Mouse (Mus musculus) left cerebral cortex, adult 8-10 months (tissue): ENCODE results near the gene Capzb. TPM values are rescaled to one million over a fixed set of nuclear protein-coding genes. Genes with fewer than 3 reads are reported as not detected.

Source experiments
- DNase-seq, 2 experiments: peaks; one replicate each; pipeline ENCODE4 v3.0.0; 2022; ENCODE audit warnings: low spot score in 2 of 2
- total RNA-seq, 4 experiments: library from RNA; stranded (reverse); gene quantifications; 2 replicates each; pipeline ENCODE4 v1.2.4; 2022

Capzb gene
- total RNA-seq, 4 experiments from 2014 or later: 310 to 345 (median 321) TPM

- no peak for DNase-seq
These were observed 73.2 kb downstream of the Capzb start for GRCm38 (mm10) chr4:139265783-139266499.

- no peak for DNase-seq
These were observed 73.8 kb downstream of the Capzb start for GRCm38 (mm10) chr4:139266500-139266865.

GRCm38 (mm10) chr4:139267335-139267734 lies 74.6 kb downstream of the Capzb start:
- DNase-seq: no peak

- no peak for DNase-seq
These were observed 75.5 kb downstream of the Capzb start for GRCm38 (mm10) chr4:139268242-139268641.

GRCm38 (mm10) chr4:139270168-139270567 lies 77.5 kb downstream of the Capzb start:
- DNase-seq: no peak

GRCm38 (mm10) chr4:139271562-139271961 lies 78.9 kb downstream of the Capzb start:
- no peak for DNase-seq

GRCm38 (mm10) chr4:139272951-139273680 lies 80.4 kb downstream of the Capzb start:
- DNase-seq: no peak

- DNase-seq: no peak
These were observed 81.9 kb downstream of the Capzb start for GRCm38 (mm10) chr4:139274573-139274972.

- no peak for DNase-seq
These were observed 83.7 kb downstream of the Capzb start for GRCm38 (mm10) chr4:139276411-139276810.

- DNase-seq: no peak
These were observed 87.8 kb downstream of the Capzb start for GRCm38 (mm10) chr4:139280530-139280929.

- no peak for DNase-seq
These were observed 89.2 kb downstream of the Capzb start for GRCm38 (mm10) chr4:139281791-139282345.

GRCm38 (mm10) chr4:139282955-139283417 lies 90.3 kb downstream of the Capzb start:
- no peak for DNase-seq

- DNase-seq: no peak
These were observed 92.2 kb downstream of the Capzb start for GRCm38 (mm10) chr4:139284877-139285276.

- DNase-seq: no peak
These were observed 93.5 kb downstream of the Capzb start for GRCm38 (mm10) chr4:139286234-139286633.

- DNase-seq: peak; percentile 79 to 91
These were observed 94.6 kb downstream of the Capzb start for GRCm38 (mm10) chr4:139287122-139287863.

- DNase-seq: peak in 1 of 2 experiments; percentile 55
These were observed 96.3 kb downstream of the Capzb start for GRCm38 (mm10) chr4:139289017-139289416.

- no peak for DNase-seq
These were observed 98.4 kb downstream of the Capzb start for GRCm38 (mm10) chr4:139291099-139291498.

GRCm38 (mm10) chr4:139292038-139292437 lies 99.3 kb downstream of the Capzb start:
- no peak for DNase-seq

- no peak for DNase-seq
These were observed 104.9 kb downstream of the Capzb start for GRCm38 (mm10) chr4:139297566-139297965.

GRCm38 (mm10) chr4:139298671-139299366 lies 106.1 kb downstream of the Capzb start:
- DNase-seq: no peak

- DNase-seq: no peak
These were observed 109.1 kb downstream of the Capzb start for GRCm38 (mm10) chr4:139301780-139302179.
